Mouse (Mus musculus): ENCODE data around the gene Gm5483. TPM values are rescaled to one million over a fixed set of nuclear protein-coding genes. Genes with fewer than 3 reads are reported as not detected.
A peak's percentile ranks its signal among the peaks of the same experiment; 100 is the strongest.
"Not testable (repeated sequence)": the region's sequence is repeated elsewhere in the genome, so short reads cannot be mapped to it uniquely, and the experiment has no call there.

Gene Gm5483
- polyA plus RNA-seq (2014; fragmentation: Nextera tagmentation; extraction: Ambion mirVana), result 1.7 TPM in 1 of 2 replicates, not detected in the other

DNA sequence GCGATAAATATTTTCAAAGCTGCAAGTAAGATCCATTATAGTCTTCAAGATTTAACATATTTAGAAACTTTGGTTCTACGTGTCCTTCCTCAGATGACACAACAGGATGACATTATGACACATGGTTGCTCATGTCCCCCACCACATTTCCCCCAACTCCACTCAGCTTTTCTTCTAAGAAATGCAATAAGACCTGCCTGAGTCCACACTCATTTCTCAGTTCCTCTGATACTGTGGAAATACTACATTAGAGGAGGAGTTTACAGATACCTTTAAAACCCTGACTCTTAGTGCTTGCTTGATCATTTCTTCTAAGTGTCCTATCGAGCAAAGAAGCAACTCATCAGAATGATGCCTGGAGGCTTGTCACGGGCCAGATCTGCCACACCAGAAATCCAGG lies at the start of gene Gm5483:
Gene Gm5483, plus strand, starts transcription at position 301 of the 400 bp plus-strand sequence.
- H3K4me3 ChIP-seq (ENCODE audit: low read depth, low read length); H3K4me2 ChIP-seq (replicated peaks; ENCODE audit: low read depth, low read length); H3K4me1 ChIP-seq (replicated peaks; ENCODE audit: control insufficient read depth, insufficient read depth, low read length); ATAC-seq (ENCODE audit: low FRiP score); H3K9ac ChIP-seq (ENCODE audit: low read depth, low read length); H3K36me3 ChIP-seq (ENCODE audit: control insufficient read depth, insufficient read depth, low read length); H3K27ac ChIP-seq (ENCODE audit: low read depth, low read length); H3K27me3 ChIP-seq (ENCODE audit: control insufficient read depth, insufficient read depth, low read length); DNase-seq (ENCODE audit: low spot score); H3K9me3 ChIP-seq (ENCODE audit: control insufficient read depth, low read length): not testable (repeated sequence)
- 84% methylated on average over 4 of the region's 4 CpGs for WGBS

- no peak for ATAC-seq (ENCODE audit: low FRiP score)
- Histone ChIP-seq H3K4me3 (ENCODE audit: low read depth, low read length) (no peak overlapping the region), H3K4me2 (replicated peaks; ENCODE audit: low read depth, low read length) (no peak overlapping the region), H3K27ac (ENCODE audit: low read depth, low read length) (no peak overlapping the region), H3K9ac (ENCODE audit: low read depth, low read length) (no peak overlapping the region), H3K36me3 (ENCODE audit: control insufficient read depth, insufficient read depth, low read length) (no peaks in the 10 kb centered on the region), H3K27me3 (ENCODE audit: control insufficient read depth, insufficient read depth, low read length) (no peaks in the 10 kb centered on the region), H3K4me1 (replicated peaks; ENCODE audit: control insufficient read depth, insufficient read depth, low read length) (no peaks in the 10 kb centered on the region), H3K9me3 (ENCODE audit: control insufficient read depth, low read length) (no peaks in the 10 kb centered on the region)
- no peak for DNase-seq (ENCODE audit: low spot score)
- WGBS, result 79% methylated on average over 2 of the region's 2 CpGs
Observed at GRCm38 (mm10) chr16:36138201-36138600, 45.8 kb upstream of the Gm5483 start.

DNA sequence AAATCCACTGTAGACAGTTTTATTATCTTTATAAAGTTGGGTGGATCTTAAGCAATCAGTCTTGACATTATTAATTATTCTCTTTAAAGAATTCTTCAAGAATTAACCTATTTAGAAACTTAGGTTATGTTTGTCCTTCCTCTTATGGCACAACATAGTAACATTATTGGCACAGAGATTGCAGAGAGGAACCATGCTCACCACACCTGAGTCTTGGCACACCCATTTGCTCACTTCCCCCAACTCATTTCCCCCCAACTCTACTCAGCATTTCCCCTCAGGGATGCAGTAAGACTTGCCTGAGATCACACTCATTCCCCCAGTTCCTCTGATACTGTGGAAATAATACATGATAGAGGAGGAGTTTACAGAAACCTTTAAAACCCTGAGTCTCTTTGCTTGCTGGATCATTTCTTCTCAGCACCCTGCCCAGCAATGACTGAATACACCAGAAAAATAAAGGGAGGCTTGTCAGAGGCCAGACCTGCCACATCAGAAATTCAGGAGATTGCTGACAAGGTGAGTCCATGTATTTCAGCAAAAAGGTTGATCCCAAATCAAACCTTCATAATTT lies 27.5 kb upstream of the Gm5483 start, which contains the start of gene Stfa2l1:
Gene Stfa2l1, plus strand, starts transcription at position 410 of the 574 bp plus-strand sequence.
- H3K4me1 ChIP-seq (replicated peaks; ENCODE audit: control insufficient read depth, insufficient read depth, low read length), result no peaks in the 10 kb centered on the region
- no peak for DNase-seq (ENCODE audit: low spot score)

DNA sequence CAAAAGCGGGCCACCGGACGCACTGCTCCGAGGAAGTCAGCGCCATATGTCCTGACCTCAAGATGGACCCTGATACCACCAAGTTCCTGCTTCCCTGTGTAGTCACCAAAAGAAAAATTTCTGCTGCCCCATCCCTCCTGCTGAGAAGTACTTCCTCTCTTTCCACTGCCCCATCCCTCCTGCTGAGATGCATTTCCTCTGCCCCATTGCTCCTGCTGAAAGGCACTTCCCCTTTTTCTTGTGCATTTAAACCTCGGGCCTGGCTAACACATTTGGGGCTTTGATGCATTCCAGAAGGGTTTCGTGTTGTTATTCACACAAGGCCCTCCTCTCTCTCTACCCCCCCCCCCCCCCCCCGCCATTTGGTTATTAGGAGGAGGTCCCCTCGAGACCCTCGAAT lies 16.2 kb upstream of the Gm5483 start:
- H3K4me1 ChIP-seq (replicated peaks; ENCODE audit: control insufficient read depth, insufficient read depth, low read length); H3K4me2 ChIP-seq (replicated peaks; ENCODE audit: low read depth, low read length): not testable (repeated sequence)
- WGBS, result 82% methylated on average over 9 of the region's 10 CpGs

More for the DNA sequence above, 27.5 kb upstream of the Gm5483 start, which contains the start of gene Stfa2l1:
- H3K4me2 ChIP-seq (replicated peaks; ENCODE audit: low read depth, low read length), result no peak within 1 kb of the TSS
- no peaks in the 10 kb centered on the region for H3K9me3 ChIP-seq (ENCODE audit: control insufficient read depth, low read length)
- no peaks in the 10 kb centered on the region for H3K27me3 ChIP-seq (ENCODE audit: control insufficient read depth, insufficient read depth, low read length)
- no peak for ATAC-seq (ENCODE audit: low FRiP score)
- H3K27ac ChIP-seq (ENCODE audit: low read depth, low read length), result no peak within 1 kb of the TSS
- no peak within 1 kb of the TSS for H3K9ac ChIP-seq (ENCODE audit: low read depth, low read length)
- no peak within 1 kb of the TSS for H3K4me3 ChIP-seq (ENCODE audit: low read depth, low read length)
- H3K36me3 ChIP-seq (ENCODE audit: control insufficient read depth, insufficient read depth, low read length), result no peaks in the 10 kb centered on the region

DNA sequence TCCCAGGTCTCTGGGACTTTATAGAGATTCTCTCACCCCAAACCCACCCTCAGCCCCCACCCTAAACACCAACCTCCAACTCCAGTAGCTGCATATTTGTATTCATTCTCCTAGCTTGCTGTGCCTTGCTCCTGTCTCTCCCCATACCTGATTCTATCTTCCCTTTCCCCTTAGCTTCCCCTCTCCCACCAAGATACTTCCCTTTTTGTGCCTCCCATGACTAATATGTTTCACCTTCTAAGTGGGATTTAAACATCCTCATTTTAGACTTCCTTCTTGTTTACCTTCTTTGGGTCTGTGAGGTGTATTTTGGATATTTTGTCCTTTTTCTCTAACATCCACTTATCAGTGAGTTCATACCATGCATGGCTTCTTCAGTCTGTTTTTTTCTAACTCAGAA lies 7.9 kb upstream of the Gm5483 start:
- Histone ChIP-seq H3K4me3 (ENCODE audit: low read depth, low read length) (no peak overlapping the region), H3K9ac (ENCODE audit: low read depth, low read length) (no peak overlapping the region), H3K4me1 (replicated peaks; ENCODE audit: control insufficient read depth, insufficient read depth, low read length) (no peaks in the 10 kb centered on the region), H3K4me2 (replicated peaks; ENCODE audit: low read depth, low read length) (no peak overlapping the region), H3K9me3 (ENCODE audit: control insufficient read depth, low read length) (no peaks in the 10 kb centered on the region), H3K27me3 (ENCODE audit: control insufficient read depth, insufficient read depth, low read length) (no peaks in the 10 kb centered on the region), H3K27ac (ENCODE audit: low read depth, low read length) (no peak overlapping the region), H3K36me3 (ENCODE audit: control insufficient read depth, insufficient read depth, low read length) (no peaks in the 10 kb centered on the region)
- ATAC-seq (ENCODE audit: low FRiP score) (no peak), DNase-seq (ENCODE audit: low spot score) (no peak)

More for the DNA sequence above, 16.2 kb upstream of the Gm5483 start:
- H3K9ac ChIP-seq (ENCODE audit: low read depth, low read length); H3K9me3 ChIP-seq (ENCODE audit: control insufficient read depth, low read length); H3K27ac ChIP-seq (ENCODE audit: low read depth, low read length); H3K36me3 ChIP-seq (ENCODE audit: control insufficient read depth, insufficient read depth, low read length); DNase-seq (ENCODE audit: low spot score); H3K4me3 ChIP-seq (ENCODE audit: low read depth, low read length); H3K27me3 ChIP-seq (ENCODE audit: control insufficient read depth, insufficient read depth, low read length); ATAC-seq (ENCODE audit: low FRiP score): not testable (repeated sequence)

DNA sequence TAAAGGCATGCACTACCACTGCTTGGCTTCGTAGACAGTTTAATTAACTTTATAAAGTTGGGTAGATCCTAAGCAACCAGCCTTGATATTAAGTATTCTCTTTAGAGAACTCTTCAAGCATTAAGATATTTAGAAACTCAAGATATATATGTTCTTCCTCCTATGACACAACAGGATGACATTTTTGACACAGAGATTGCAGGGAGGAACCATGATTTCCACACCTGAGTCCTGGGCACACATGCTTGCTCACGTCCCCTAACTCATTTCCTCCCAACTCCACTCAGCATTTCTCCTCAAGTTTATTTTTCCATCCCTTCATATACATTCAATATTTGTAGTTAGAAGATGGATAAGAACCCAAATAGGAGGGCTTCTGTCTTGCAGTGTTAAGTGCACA lies 4.1 kb upstream of the Gm5483 start:
- no peak for ATAC-seq (ENCODE audit: low FRiP score)
- Histone ChIP-seq H3K27ac (ENCODE audit: low read depth, low read length) (no peak overlapping the region), H3K36me3 (ENCODE audit: control insufficient read depth, insufficient read depth, low read length) (no peaks in the 10 kb centered on the region), H3K9me3 (ENCODE audit: control insufficient read depth, low read length) (no peaks in the 10 kb centered on the region), H3K4me2 (replicated peaks; ENCODE audit: low read depth, low read length) (no peak overlapping the region), H3K27me3 (ENCODE audit: control insufficient read depth, insufficient read depth, low read length) (no peaks in the 10 kb centered on the region), H3K4me1 (replicated peaks; ENCODE audit: control insufficient read depth, insufficient read depth, low read length) (no peaks in the 10 kb centered on the region), H3K9ac (ENCODE audit: low read depth, low read length) (no peak overlapping the region), H3K4me3 (ENCODE audit: low read depth, low read length) (no peak overlapping the region)
- no peak for DNase-seq (ENCODE audit: low spot score)
- 89% methylated on average over 2 of the region's 2 CpGs for WGBS

DNA sequence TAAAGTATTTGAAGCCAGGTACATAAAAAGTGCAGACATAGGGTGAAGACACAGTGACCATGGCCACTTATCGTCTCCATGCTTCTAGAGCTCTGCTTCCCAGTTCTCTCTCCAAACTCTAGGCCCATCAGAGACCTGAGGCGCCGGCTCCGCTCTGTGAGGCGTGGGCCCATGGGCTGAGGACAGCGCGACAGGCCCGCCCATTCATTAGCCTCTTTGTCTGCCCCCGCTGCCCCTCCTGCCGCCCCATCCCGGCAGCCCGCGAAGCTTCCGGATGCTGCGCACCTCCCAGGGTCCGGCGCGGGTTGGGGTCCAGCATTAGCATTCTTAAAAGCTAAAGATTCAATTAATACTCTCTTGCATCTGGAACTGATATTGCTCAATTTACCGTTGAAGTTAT lies 15.2 kb downstream of the Gm5483 start:
- Histone ChIP-seq H3K27ac (ENCODE audit: low read depth, low read length) (no peak overlapping the region), H3K4me1 (replicated peaks; ENCODE audit: control insufficient read depth, insufficient read depth, low read length) (no peaks in the 10 kb centered on the region), H3K4me2 (replicated peaks; ENCODE audit: low read depth, low read length) (peak overlapping the region; percentile 17; the same call in 1 of the 2 replicates), H3K9ac (ENCODE audit: low read depth, low read length) (no peak overlapping the region), H3K36me3 (ENCODE audit: control insufficient read depth, insufficient read depth, low read length) (no peaks in the 10 kb centered on the region), H3K9me3 (ENCODE audit: control insufficient read depth, low read length) (no peaks in the 10 kb centered on the region), H3K27me3 (ENCODE audit: control insufficient read depth, insufficient read depth, low read length) (no peaks in the 10 kb centered on the region), H3K4me3 (ENCODE audit: low read depth, low read length) (no peak overlapping the region)
- 30% methylated on average over 19 of the region's 19 CpGs for WGBS
- peak; percentile 10 for DNase-seq (ENCODE audit: low spot score)
- ATAC-seq (ENCODE audit: low FRiP score), result peak; percentile 43; the same call in 1 of the 2 replicates

DNA sequence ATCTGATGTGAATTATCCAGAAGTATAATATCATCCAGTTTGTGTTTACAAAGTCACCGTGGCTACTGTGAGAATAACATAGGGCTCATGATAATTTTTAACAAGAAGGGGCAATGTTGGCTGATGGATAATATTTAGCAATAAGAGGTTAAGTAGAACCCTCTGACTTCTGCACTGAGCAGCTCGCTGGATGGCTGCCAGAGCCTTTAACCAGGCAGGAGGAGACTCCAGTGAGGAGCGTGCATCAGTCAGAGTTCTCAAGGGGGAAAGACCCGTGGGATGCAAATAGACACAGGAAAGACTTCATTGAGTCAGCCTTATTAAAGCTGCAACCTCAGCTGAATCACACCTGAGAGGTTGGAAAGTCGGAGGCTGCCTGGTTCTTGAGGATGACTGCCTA lies 19.8 kb downstream of the Gm5483 start:
- Histone ChIP-seq H3K27ac (ENCODE audit: low read depth, low read length) (no peak overlapping the region), H3K9ac (ENCODE audit: low read depth, low read length) (no peak overlapping the region), H3K36me3 (ENCODE audit: control insufficient read depth, insufficient read depth, low read length) (no peaks in the 10 kb centered on the region), H3K4me2 (replicated peaks; ENCODE audit: low read depth, low read length) (no peak overlapping the region), H3K9me3 (ENCODE audit: control insufficient read depth, low read length) (no peaks in the 10 kb centered on the region), H3K27me3 (ENCODE audit: control insufficient read depth, insufficient read depth, low read length) (no peaks in the 10 kb centered on the region), H3K4me3 (ENCODE audit: low read depth, low read length) (no peak overlapping the region), H3K4me1 (replicated peaks; ENCODE audit: control insufficient read depth, insufficient read depth, low read length) (no peaks in the 10 kb centered on the region)
- WGBS, result 85% methylated on average over 5 of the region's 5 CpGs
- ATAC-seq (ENCODE audit: low FRiP score), result no peak
- no peak for DNase-seq (ENCODE audit: low spot score)

DNA sequence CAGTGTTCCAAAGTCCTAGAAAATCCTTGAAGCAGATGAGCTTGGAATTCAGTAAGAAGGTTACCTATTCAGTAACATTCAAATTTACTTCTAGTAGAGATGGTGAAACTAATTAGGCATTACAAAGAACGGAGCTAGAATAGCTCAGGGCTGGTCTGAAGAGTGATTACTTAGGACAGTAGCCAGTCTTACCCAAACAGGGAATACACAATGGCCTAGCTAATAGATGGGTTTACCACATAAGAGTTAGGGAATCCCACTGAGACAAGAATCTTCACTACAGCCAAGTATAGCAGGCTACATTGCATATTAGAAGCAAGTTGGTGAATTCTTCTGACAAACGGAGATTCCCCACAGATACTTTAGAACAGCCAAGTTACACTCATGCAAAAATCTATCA lies 21.7 kb downstream of the Gm5483 start:
- not testable (repeated sequence) for H3K9ac ChIP-seq (ENCODE audit: low read depth, low read length); DNase-seq (ENCODE audit: low spot score); H3K9me3 ChIP-seq (ENCODE audit: control insufficient read depth, low read length); H3K4me2 ChIP-seq (replicated peaks; ENCODE audit: low read depth, low read length); H3K4me1 ChIP-seq (replicated peaks; ENCODE audit: control insufficient read depth, insufficient read depth, low read length); H3K27me3 ChIP-seq (ENCODE audit: control insufficient read depth, insufficient read depth, low read length); ATAC-seq (ENCODE audit: low FRiP score); H3K27ac ChIP-seq (ENCODE audit: low read depth, low read length); H3K36me3 ChIP-seq (ENCODE audit: control insufficient read depth, insufficient read depth, low read length); H3K4me3 ChIP-seq (ENCODE audit: low read depth, low read length)
- 39% methylated on average over 2 of the region's 2 CpGs for WGBS
